Mouse (Mus musculus) ES-Bruce4 (cell line): ENCODE measurements around the gene Tmem100.

Experiments used
- EP300 ChIP-seq: IDR thresholded peaks from 2 replicates; pipeline ENCODE4 v1.6.1; 2011; ENCODE audit warnings: low read depth, low read length; ENCODE audit not compliant: insufficient read depth
- POLR2A ChIP-seq: IDR thresholded peaks from one replicate; pipeline ENCODE4 v1.8.1; 2011; ENCODE audit warnings: low read length; ENCODE audit not compliant: insufficient read depth

GRCm38 (mm10) chr11:90033442-90033841 is 3.3 kb downstream of the Tmem100 start:
- TF ChIP-seq POLR2A (no peak), EP300 (no peak)
